Mouse (Mus musculus) neural tube, embryonic 15.5 days (tissue): ENCODE measurements around the gene Nit2. TPM values are rescaled to one million over a fixed set of nuclear protein-coding genes. Genes with fewer than 3 reads are reported as not detected.

Experiments used
- ATAC-seq: fragments of 200-750 bp; cut with Nextera tagmentation; 2 replicates; pipeline ENCODE4 v1.8.0; 2017; ENCODE audit warnings: mild to moderate bottlenecking, moderate TSS enrichment, moderate library complexity; ENCODE audit not compliant: low FRiP score
- H3K27ac ChIP-seq: fragments of 300-500 bp; sonication (generic); replicated peaks from 2 replicates; pipeline ENCODE4 v1.5.1; 2015; ENCODE audit warnings: mild to moderate bottlenecking, inconsistent platforms
- H3K27me3 ChIP-seq: fragments of 300-500 bp; sonication (generic); replicated peaks from 2 replicates; pipeline ENCODE4 v1.6.1; 2015; ENCODE audit warnings: inconsistent platforms
- H3K36me3 ChIP-seq: fragments of 300-500 bp; sonication (generic); 2 replicates; pipeline ENCODE4 v1.6.1; 2015; ENCODE audit warnings: inconsistent platforms
- H3K4me1 ChIP-seq: fragments of 300-500 bp; sonication (generic); 2 replicates; pipeline ENCODE4 v1.6.1; 2015; ENCODE audit warnings: inconsistent platforms
- H3K4me2 ChIP-seq: fragments of 300-500 bp; sonication (generic); 2 replicates; pipeline ENCODE4 v1.6.1; 2015; ENCODE audit warnings: inconsistent platforms, mild to moderate bottlenecking, moderate library complexity
- H3K4me3 ChIP-seq: fragments of 300-500 bp; sonication (generic); replicated peaks from 2 replicates; pipeline ENCODE4 v1.5.1; 2015; ENCODE audit warnings: mild to moderate bottlenecking, inconsistent platforms
- H3K9ac ChIP-seq: fragments of 300-500 bp; sonication (generic); replicated peaks from 2 replicates; pipeline ENCODE4 v1.6.1; 2015; ENCODE audit warnings: mild to moderate bottlenecking, inconsistent platforms
- H3K9me3 ChIP-seq: fragments of 300-500 bp; sonication (generic); replicated peaks from 2 replicates; pipeline ENCODE4 v1.6.1; 2016; ENCODE audit warnings: inconsistent platforms
- WGBS: fragments of 180-500 bp; shearing (Covaris S2); methylation state at CpG from one replicate; pipeline ENCODE4 v1.1.7; 2015; ENCODE audit warnings: mixed read lengths; 5-methylcytosine and 5-hydroxymethylcytosine counted together
- polyA plus RNA-seq: library from polyadenylated mRNA; unstranded; fragments of >200 nt; fragmentation: Nextera tagmentation; extraction: Ambion mirVana; gene quantifications from 2 replicates; pipeline ENCODE4 v1.2.1, GENCODE M21; 2015

The Nit2 gene
- polyA plus RNA-seq, 1 experiment from 2014 or later, result 56.6 TPM

- Histone ChIP-seq H3K27me3 (no peaks in the 10 kb centered on the region), H3K4me1 (peaks cover 22% of the 10 kb centered on the region), H3K4me3 (peak overlapping the region; percentile 100), H3K9me3 (no peaks in the 10 kb centered on the region), H3K4me2 (peak overlapping the region; percentile 67), H3K27ac (no peak overlapping the region), H3K36me3 (no peaks in the 10 kb centered on the region), H3K9ac (peak overlapping the region; percentile 98; the same call in 1 of the 2 replicates)
- ATAC-seq, result no peak
- 56% methylated on average over 6 of the region's 6 CpGs for WGBS
These were observed 44.3 kb downstream of the Nit2 start for GRCm38 (mm10) chr16:57122682-57123445.

GRCm38 (mm10) chr16:57121816-57122415 lies 45.2 kb downstream of the Nit2 start:
- Histone ChIP-seq H3K4me2 (peak overlapping the region; percentile 67), H3K27me3 (no peaks in the 10 kb centered on the region), H3K36me3 (no peaks in the 10 kb centered on the region), H3K4me3 (peak overlapping the region; percentile 100), H3K9me3 (no peaks in the 10 kb centered on the region), H3K27ac (peak overlapping the region; percentile 98), H3K4me1 (peaks cover 22% of the 10 kb centered on the region), H3K9ac (peak overlapping the region; percentile 98)
- ATAC-seq, result no peak; the same call in 1 of the 2 replicates
- under 1% methylated on average over 59 of the region's 59 CpGs for WGBS

GRCm38 (mm10) chr16:57120913-57121815 lies 46.0 kb downstream of the Nit2 start, which contains the start of gene Tomm70a:
Gene Tomm70a (plus strand): TSS chr16:57121703.
- no peaks in the 10 kb centered on the region for H3K36me3 ChIP-seq
- H3K4me3 ChIP-seq, result peak within 1 kb of the TSS; percentile 100
- ATAC-seq, result peak; percentile 100
- peak within 1 kb of the TSS; percentile 98 for H3K27ac ChIP-seq
- peaks cover 22% of the 10 kb centered on the region for H3K4me1 ChIP-seq
- no peaks in the 10 kb centered on the region for H3K9me3 ChIP-seq
- H3K9ac ChIP-seq, result peak within 1 kb of the TSS; percentile 98
- H3K27me3 ChIP-seq, result no peaks in the 10 kb centered on the region
- H3K4me2 ChIP-seq, result peak within 1 kb of the TSS; percentile 67
- WGBS, result under 1% methylated on average over 37 of the region's 37 CpGs

GRCm38 (mm10) chr16:57117562-57117961 lies 49.6 kb downstream of the Nit2 start:
- WGBS, result 72% methylated on average over 2 of the region's 2 CpGs
- no peaks in the 10 kb centered on the region for H3K27me3 ChIP-seq
- no peak for ATAC-seq

GRCm38 (mm10) chr16:57116066-57116465 lies 51.1 kb downstream of the Nit2 start:
- Histone ChIP-seq H3K36me3 (no peaks in the 10 kb centered on the region), H3K4me3 (no peak overlapping the region), H3K9ac (no peak overlapping the region), H3K27me3 (no peaks in the 10 kb centered on the region), H3K9me3 (no peaks in the 10 kb centered on the region), H3K4me1 (0 out of 2 replicates have a peak, but pooled peaks cover 2% of the 10 kb centered on the region), H3K27ac (no peak overlapping the region), H3K4me2 (no peak overlapping the region)
- no peak for ATAC-seq

More at GRCm38 (mm10) chr16:57117562-57117961, 49.6 kb downstream of the Nit2 start:
- H3K27ac ChIP-seq, result no peak overlapping the region
- no peaks in the 10 kb centered on the region for H3K36me3 ChIP-seq
- no peak overlapping the region for H3K9ac ChIP-seq
- no peak overlapping the region for H3K4me3 ChIP-seq
- peaks cover 5% of the 10 kb centered on the region for H3K4me1 ChIP-seq
- no peaks in the 10 kb centered on the region for H3K9me3 ChIP-seq
- no peak overlapping the region for H3K4me2 ChIP-seq

Other genes with a start within 250 kb of the Nit2 start
- gene Lnp1, start 239.3 kb downstream of the Nit2 start, polyA plus RNA-seq, result 0.32 TPM in 1 of 2 replicates, not detected in the other
- not detected in 2 replicates for gene Tmem45a2, start 96.0 kb downstream of the Nit2 start, polyA plus RNA-seq
- 63.2 and 66.8 TPM in 2 replicates for gene Tomm70a, start 45.6 kb downstream of the Nit2 start, polyA plus RNA-seq
- gene Tbc1d23, start 64.2 kb upstream of the Nit2 start, polyA plus RNA-seq, result 28.3 and 30.3 TPM in 2 replicates
- 0.19 and 0.35 TPM in 2 replicates for gene Tmem30c, start 125.5 kb upstream of the Nit2 start, polyA plus RNA-seq
- 3.3 and 7.8 TPM in 2 replicates for gene Filip1l, start 185.8 kb upstream of the Nit2 start, polyA plus RNA-seq